In the genomic region with DNA sequence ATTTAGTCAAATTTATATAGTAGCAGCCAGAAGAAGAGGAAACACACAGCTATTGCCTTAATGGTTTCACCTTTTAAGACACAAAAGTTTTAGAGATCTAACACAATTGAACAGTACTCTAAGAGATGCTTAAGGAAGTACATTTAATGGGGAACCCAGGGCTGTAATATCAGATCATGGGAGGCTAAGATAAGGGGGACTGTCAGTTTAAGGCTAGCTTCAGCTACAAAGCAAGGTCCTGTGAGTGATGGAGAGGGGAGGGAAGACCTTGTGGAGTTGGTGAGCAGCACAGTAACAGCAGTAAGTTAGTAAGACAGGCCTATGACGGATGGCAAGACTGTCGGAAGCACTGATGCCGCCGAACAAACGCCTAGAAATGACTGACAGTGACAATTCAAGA, we compare ENCODE assay signal across 24 mouse cellular contexts.
"Had no signal": no experiment of that assay in that cellular context is flagged by ENCODE, and none has a peak within 500 bp of the region (broad histone marks: within the 10 kb centered on the region; RNA-seq: fewer than 3 reads in every experiment).

No protein-coding gene starts in this region.

- ATAC-seq: intestine, postnatal 0 days; lung, postnatal 0 days; midbrain, embryonic 13.5 days; midbrain, embryonic 16.5 days had no signal

- H3K9ac ChIP-seq: limb, embryonic 13.5 days; lung, embryonic 14.5 days; midbrain, embryonic 13.5 days; neural tube, embryonic 13.5 days; stomach, embryonic 15.5 days had no signal

- H3K27me3 ChIP-seq: limb, embryonic 13.5 days; midbrain, embryonic 13.5 days; neural tube, embryonic 13.5 days; stomach, embryonic 15.5 days had no signal

- H3K4me1 ChIP-seq: limb, embryonic 10.5 days; limb, embryonic 13.5 days; midbrain, embryonic 10.5 days; midbrain, embryonic 13.5 days; neural tube, embryonic 13.5 days; stomach, embryonic 15.5 days had no signal

- H3K4me2 ChIP-seq: limb, embryonic 13.5 days; lung, embryonic 14.5 days; midbrain, embryonic 13.5 days; neural tube, embryonic 13.5 days; stomach, embryonic 15.5 days had no signal

- H3K4me3 ChIP-seq: layer of hippocampus, adult 2 months; left cerebral cortex, adult 2 months; limb, embryonic 10.5 days; limb, embryonic 13.5 days; midbrain, embryonic 10.5 days; midbrain, embryonic 13.5 days; myocyte; neural tube, embryonic 13.5 days; stomach, embryonic 15.5 days had no signal

- H3K9me3 ChIP-seq: limb, embryonic 10.5 days; limb, embryonic 13.5 days; midbrain, embryonic 10.5 days; midbrain, embryonic 13.5 days; neural tube, embryonic 13.5 days; stomach, embryonic 15.5 days had no signal

- H3K27ac ChIP-seq: kidney, postnatal 0 days; layer of hippocampus, adult 2 months; left cerebral cortex, adult 2 months; limb, embryonic 10.5 days; limb, embryonic 13.5 days; macrophage; midbrain, embryonic 10.5 days; midbrain, embryonic 13.5 days; neural tube, embryonic 13.5 days; stomach, embryonic 15.5 days had no signal

- DNase-seq: kidney, adult 2 months; kidney, postnatal 25 days; layer of hippocampus, adult 9-11 months; layer of hippocampus, postnatal 36 days; lung, embryonic 14.5 days; retina, postnatal 1 day; right cerebral cortex, postnatal 25 days; spleen, adult 18-20 months; thymus, adult 18-20 months; thymus, postnatal 36 days had no signal
